Mouse (Mus musculus) cortical plate, adult 2 months (tissue): ENCODE measurements around the gene Acvr1.

Source experiments
- CTCF ChIP-seq: fragments of 200-500 bp; IDR thresholded peaks from 2 replicates; pipeline ENCODE4 v1.5.1; 2011; ENCODE audit warnings: mild to moderate bottlenecking, control low read depth, low read length; ENCODE audit not compliant: insufficient read depth; ENCODE audit errors: extremely low read depth
- POLR2A ChIP-seq: fragments of 200-500 bp; IDR thresholded peaks from 2 replicates; pipeline ENCODE4 v1.6.1; 2011; ENCODE audit warnings: mild to moderate bottlenecking, low read length, control low read depth; ENCODE audit not compliant: insufficient read depth; ENCODE audit errors: extremely low read depth

DNA sequence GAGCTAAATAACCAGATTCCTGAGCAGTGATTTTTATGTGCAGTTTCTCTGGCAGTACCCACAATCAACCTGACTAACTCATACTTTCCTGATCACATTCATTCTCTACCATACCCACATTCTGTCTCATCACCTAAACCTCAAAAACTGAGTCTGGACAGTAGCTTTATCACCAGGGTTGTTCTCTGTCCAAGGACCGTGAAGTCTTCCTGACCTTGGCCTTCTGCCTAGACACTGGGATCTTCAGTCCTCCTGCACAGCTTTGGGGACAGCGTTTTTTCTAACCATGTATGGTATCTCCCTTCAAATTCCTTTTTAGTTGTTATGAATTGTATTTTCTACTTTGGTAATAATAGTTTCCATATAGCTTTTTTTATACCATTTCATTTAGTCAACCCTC, 163.5 kb downstream of the Acvr1 start:
- TF ChIP-seq CTCF, result no peak
- no peak for TF ChIP-seq POLR2A
